Mouse (Mus musculus) lung, embryonic 14.5 days (tissue): ENCODE measurements around the gene Dll1. TPM values are rescaled to one million over a fixed set of nuclear protein-coding genes. Genes with fewer than 3 reads are reported as not detected.

Experiments
- ATAC-seq: fragments of 200-750 bp; cut with Nextera tagmentation; 2 replicates; pipeline ENCODE4 v1.8.0; 2017; ENCODE audit warnings: mild to moderate bottlenecking, moderate TSS enrichment, moderate library complexity; ENCODE audit not compliant: insufficient read depth
- DNase-seq: peaks from one replicate; pipeline ENCODE4 v3.0.0-alpha.2; 2015
- H3K27ac ChIP-seq: fragments of 300-500 bp; sonication (generic); 2 replicates; pipeline ENCODE4 v1.5.1; 2014; ENCODE audit warnings: low read depth, mild to moderate bottlenecking, moderate library complexity
- H3K27me3 ChIP-seq: fragments of 300-500 bp; sonication (generic); 2 replicates; pipeline ENCODE4 v1.6.1; 2014; ENCODE audit warnings: low read length, control low read depth; ENCODE audit not compliant: insufficient read depth
- H3K36me3 ChIP-seq: fragments of 300-500 bp; sonication (generic); 2 replicates; pipeline ENCODE4 v1.6.1; 2014; ENCODE audit warnings: control low read depth; ENCODE audit not compliant: insufficient read depth
- H3K4me1 ChIP-seq: fragments of 300-500 bp; sonication (generic); 2 replicates; pipeline ENCODE4 v1.6.1; 2014; ENCODE audit warnings: antibody characterized with exemption, control low read depth; ENCODE audit not compliant: insufficient read depth
- H3K4me2 ChIP-seq: fragments of 300-500 bp; sonication (generic); 2 replicates; pipeline ENCODE4 v1.6.1; 2014; ENCODE audit warnings: mild to moderate bottlenecking
- H3K4me3 ChIP-seq: fragments of 300-500 bp; sonication (generic); 2 replicates; pipeline ENCODE4 v1.5.1; 2014; ENCODE audit warnings: low read depth, low read length
- H3K9ac ChIP-seq: fragments of 300-500 bp; sonication (generic); 2 replicates; pipeline ENCODE4 v1.6.1; 2014
- H3K9me3 ChIP-seq: fragments of 300-500 bp; sonication (generic); 2 replicates; pipeline ENCODE4 v1.6.1; 2016; ENCODE audit warnings: low read depth, low read length, control low read depth
- CTCF ChIP-seq: IDR thresholded peaks from 2 replicates; pipeline ENCODE4 v1.5.1; 2016; ENCODE audit warnings: antibody characterized with exemption, low read depth
- WGBS: fragments of 180-500 bp; shearing (Covaris S2); extraction: QIAGEN DNeasy Blood & Tissue Kit; methylation state at CpG from one replicate; pipeline ENCODE4 v1.1.7; 2014; 5-methylcytosine and 5-hydroxymethylcytosine counted together
- polyA plus RNA-seq: library from polyadenylated mRNA; unstranded; fragments of >200 nt; fragmentation: Nextera tagmentation; extraction: Ambion mirVana; gene quantifications from 2 replicates; pipeline ENCODE4 v1.2.1, GENCODE M21; 2014

Gene Dll1
- polyA plus RNA-seq, 1 experiment from 2014 or later = 3.4 TPM

GRCm38 (mm10) chr17:15325976-15326842 lies 50.5 kb downstream of the Dll1 start:
- ATAC-seq (no peak; the same call in 1 of the 2 replicates), DNase-seq (peak; percentile 19)
- no peak for TF ChIP-seq CTCF
- Histone ChIP-seq H3K27me3 (no peaks in the 10 kb centered on the region), H3K4me3 (no peak overlapping the region), H3K9ac (no peak overlapping the region), H3K9me3 (no peaks in the 10 kb centered on the region), H3K27ac (no peak overlapping the region; the same call in 1 of the 2 replicates), H3K36me3 (no peaks in the 10 kb centered on the region), H3K4me2 (no peak overlapping the region), H3K4me1 (peaks cover 7% of the 10 kb centered on the region)
- 48% methylated on average over 10 of the region's 10 CpGs for WGBS

- ATAC-seq (peak; percentile 93), DNase-seq (peak; percentile 79)
- no peaks in the 10 kb centered on the region for H3K9me3 ChIP-seq
- no peaks in the 10 kb centered on the region for H3K27me3 ChIP-seq
- 54% methylated on average over 9 of the region's 9 CpGs for WGBS
- no peak overlapping the region for H3K4me3 ChIP-seq
- H3K27ac ChIP-seq = no peak overlapping the region
- peaks cover 7% of the 10 kb centered on the region for H3K4me1 ChIP-seq
- no peak overlapping the region for H3K9ac ChIP-seq
- H3K4me2 ChIP-seq = no peak overlapping the region
- TF ChIP-seq CTCF = no peak
- H3K36me3 ChIP-seq = no peaks in the 10 kb centered on the region
Measured at GRCm38 (mm10) chr17:15323191-15323834, 53.4 kb downstream of the Dll1 start.

Other genes starting within 250 kb of the Dll1 start
- gene Fam120b, start 19.3 kb upstream of the Dll1 start, polyA plus RNA-seq = 25.0 and 26.6 TPM in 2 replicates
- gene Psmb1, start 122.9 kb upstream of the Dll1 start, polyA plus RNA-seq = 268 and 272 TPM in 2 replicates
- 53.6 and 53.8 TPM in 2 replicates for gene Tbp, start 123.0 kb upstream of the Dll1 start, polyA plus RNA-seq
- gene Pdcd2, start 150.4 kb upstream of the Dll1 start, polyA plus RNA-seq = 34.2 and 39.2 TPM in 2 replicates
- gene Prdm9, start 187.5 kb upstream of the Dll1 start, polyA plus RNA-seq = 0.57 and 0.97 TPM in 2 replicates